Mouse (Mus musculus) embryonic fibroblast, embryonic 13.5 days (primary cell): ENCODE data around the gene Hspa1l. TPM values are rescaled to one million over a fixed set of nuclear protein-coding genes. Genes with fewer than 3 reads are reported as not detected.
"Not testable (repeated sequence)": the region's sequence is repeated elsewhere in the genome, so short reads cannot be mapped to it uniquely, and the experiment has no call there.

Source experiments
- H3K27ac ChIP-seq: 2 replicates; pipeline ENCODE4 v1.5.1; 2012; ENCODE audit warnings: low read length, control low read depth, inconsistent platforms; ENCODE audit not compliant: insufficient read depth
- H3K4me1 ChIP-seq: 2 replicates; pipeline ENCODE4 v1.6.1; 2011; ENCODE audit warnings: low read length; ENCODE audit not compliant: control insufficient read depth, insufficient read depth
- H3K4me3 ChIP-seq: 2 replicates; pipeline ENCODE4 v1.5.1; 2011; ENCODE audit warnings: mild to moderate bottlenecking, control low read depth, low read length; ENCODE audit not compliant: insufficient read depth
- CTCF ChIP-seq: IDR thresholded peaks from 2 replicates; pipeline ENCODE4 v1.5.1; 2011; ENCODE audit warnings: mild to moderate bottlenecking, control low read depth, low read length, moderate library complexity, borderline replicate concordance; ENCODE audit not compliant: insufficient read depth
- POLR2A ChIP-seq: IDR thresholded peaks from 2 replicates; pipeline ENCODE4 v1.6.1; 2011; ENCODE audit warnings: low read depth, mild to moderate bottlenecking, control low read depth, low read length, moderate library complexity
- polyA plus RNA-seq: library from polyadenylated mRNA; stranded (reverse); fragments of >200 nt; gene quantifications from 2 replicates; pipeline ENCODE4 v1.2.4, GENCODE M21; 2011; ENCODE audit warnings: low read depth; ENCODE audit not compliant: missing spikeins, insufficient read length

The Hspa1l gene
- polyA plus RNA-seq, 1 experiment, result not detected

- TF ChIP-seq POLR2A (no peak), CTCF (no peak)
- H3K4me1 ChIP-seq, result no peaks in the 10 kb centered on the region
- H3K27ac ChIP-seq, result no peak overlapping the region
- H3K4me3 ChIP-seq, result no peak overlapping the region
These were observed 3.3 kb downstream of the Hspa1l start for GRCm38 (mm10) chr17:34975581-34976492.

- Histone ChIP-seq H3K4me3 (no peak overlapping the region), H3K4me1 (no peaks in the 10 kb centered on the region), H3K27ac (no peak overlapping the region)
- TF ChIP-seq CTCF, result no peak
- TF ChIP-seq POLR2A, result no peak
These were observed 4.5 kb downstream of the Hspa1l start for GRCm38 (mm10) chr17:34977000-34977399.

DNA sequence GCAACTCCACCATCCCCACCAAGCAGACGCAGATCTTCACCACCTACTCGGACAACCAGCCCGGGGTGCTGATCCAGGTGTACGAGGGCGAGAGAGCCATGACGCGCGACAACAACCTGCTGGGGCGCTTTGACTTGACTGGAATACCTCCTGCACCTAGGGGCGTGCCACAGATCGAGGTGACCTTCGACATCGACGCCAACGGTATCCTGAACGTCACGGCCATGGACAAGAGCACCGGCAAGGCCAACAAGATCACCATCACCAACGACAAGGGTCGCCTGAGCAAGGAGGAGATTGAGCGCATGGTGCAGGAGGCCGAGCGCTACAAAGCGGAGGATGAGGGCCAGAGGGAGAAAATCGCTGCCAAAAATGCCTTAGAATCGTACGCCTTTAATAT is 5.7 kb downstream of the Hspa1l start:
- TF ChIP-seq CTCF, result no peak
- no peak for TF ChIP-seq POLR2A
- Histone ChIP-seq H3K4me3 (no peak overlapping the region), H3K4me1 (no peaks in the 10 kb centered on the region), H3K27ac (no peak overlapping the region)

- TF ChIP-seq POLR2A (no peak), CTCF (no peak)
- Histone ChIP-seq H3K4me1 (no peaks in the 10 kb centered on the region), H3K4me3 (no peak overlapping the region), H3K27ac (no peak overlapping the region)
These were observed 7.1 kb downstream of the Hspa1l start for GRCm38 (mm10) chr17:34979631-34980030.

DNA sequence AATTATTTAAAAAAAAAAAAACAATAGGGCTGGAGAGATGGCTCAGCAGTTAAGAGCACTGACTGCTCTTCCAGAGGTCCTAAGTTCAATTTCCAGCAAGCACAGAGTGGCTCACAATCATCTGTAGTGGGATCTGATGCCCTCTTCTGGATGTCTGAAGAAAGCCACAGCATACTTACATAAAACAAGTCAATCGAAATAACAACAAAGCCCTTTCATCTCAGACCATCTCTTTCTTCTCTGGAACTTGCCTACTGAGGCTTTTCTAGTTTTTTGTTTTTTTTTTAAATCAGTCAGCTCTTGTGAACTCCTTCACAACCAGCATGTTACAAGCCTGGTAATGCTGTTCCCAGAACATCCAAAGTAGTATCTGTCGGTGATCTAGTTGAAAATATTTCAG is 8.2 kb downstream of the Hspa1l start:
- Histone ChIP-seq H3K4me3 (peak overlapping the region; percentile 37), H3K27ac (0 out of 2 replicates have a peak overlapping the region, but pooled peaks have one; percentile 1), H3K4me1 (no peaks in the 10 kb centered on the region)
- TF ChIP-seq POLR2A, result no peak
- TF ChIP-seq CTCF, result no peak

DNA sequence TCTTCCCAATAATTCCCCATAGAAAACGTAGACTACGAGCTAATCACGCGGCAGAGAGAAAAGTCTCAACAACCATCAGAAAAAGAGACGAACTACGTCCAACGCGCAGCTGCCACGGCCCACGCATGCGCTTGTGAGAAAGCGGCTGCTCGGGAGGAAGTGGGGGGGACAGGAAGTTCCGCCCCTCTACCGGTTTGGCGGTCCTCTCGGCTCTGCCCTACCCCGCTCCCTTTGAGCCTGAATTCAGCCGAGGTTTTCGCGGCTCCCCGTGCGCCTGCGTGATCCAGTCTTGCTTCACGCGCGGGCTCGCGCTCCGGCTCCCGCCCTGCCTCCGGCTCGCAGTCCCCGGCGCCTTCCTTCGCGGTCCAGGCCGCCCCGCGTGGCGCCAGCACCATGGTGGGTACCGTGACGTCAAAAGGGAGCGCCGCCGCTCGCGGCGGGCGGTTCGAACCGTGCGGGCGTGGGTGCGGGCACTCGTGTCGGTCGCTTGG is 9.2 kb downstream of the Hspa1l start, which contains the start of gene Lsm2:
Gene Lsm2 (plus strand): TSS at position 173 of the 491 bp plus-strand sequence.
- TF ChIP-seq CTCF (no peak), POLR2A (peak; percentile 91)
- Histone ChIP-seq H3K27ac (peak within 1 kb of the TSS; percentile 98), H3K4me3 (peak within 1 kb of the TSS; percentile 92), H3K4me1 (no peaks in the 10 kb centered on the region)

DNA sequence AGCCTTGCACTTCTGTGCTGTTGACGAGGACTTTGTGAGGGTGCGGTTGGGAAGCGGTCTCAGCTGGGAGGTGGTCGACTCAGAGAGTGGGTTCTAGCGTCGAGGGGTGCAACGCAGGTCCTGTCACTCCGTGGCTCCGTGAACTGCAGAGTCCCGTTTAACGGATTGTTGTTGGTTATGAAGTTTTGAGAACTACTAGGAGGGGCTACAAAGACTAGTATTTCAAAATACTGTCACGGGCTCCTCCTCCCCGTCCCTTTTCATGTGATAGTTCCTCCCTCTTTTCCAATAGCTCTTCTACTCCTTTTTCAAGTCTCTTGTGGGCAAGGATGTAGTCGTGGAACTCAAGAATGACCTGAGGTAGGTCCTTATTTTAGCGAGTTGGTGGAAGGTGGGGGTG is 9.8 kb downstream of the Hspa1l start:
- peak overlapping the region; percentile 92 for H3K4me3 ChIP-seq
- TF ChIP-seq CTCF (no peak), POLR2A (no peak)
- H3K4me1 ChIP-seq, result no peaks in the 10 kb centered on the region
- H3K27ac ChIP-seq, result peak overlapping the region; percentile 98

GRCm38 (mm10) chr17:34984218-34984617 is 11.7 kb downstream of the Hspa1l start:
- Histone ChIP-seq H3K4me1 (no peaks in the 10 kb centered on the region), H3K4me3 (no peak overlapping the region), H3K27ac (no peak overlapping the region)
- TF ChIP-seq CTCF, result no peak
- no peak for TF ChIP-seq POLR2A

DNA sequence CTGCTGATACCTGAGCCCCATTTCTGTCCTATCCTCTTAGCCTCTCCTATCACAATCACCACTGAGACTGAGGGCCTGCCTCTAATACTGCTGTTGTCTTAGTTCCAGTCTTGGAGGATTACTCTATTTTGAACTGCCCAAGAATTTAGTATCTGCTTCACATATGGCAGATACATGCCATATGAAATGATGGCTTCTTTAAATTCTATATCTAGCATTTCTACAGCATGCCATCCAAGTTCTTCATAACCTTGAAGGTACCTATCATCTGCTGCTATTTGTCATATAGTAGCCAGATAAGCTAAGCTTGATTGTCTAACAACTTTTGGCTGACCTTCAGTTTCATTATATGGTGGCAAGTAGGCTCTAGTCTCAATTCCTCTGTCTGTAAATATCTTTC is 22.2 kb downstream of the Hspa1l start:
- TF ChIP-seq CTCF, result no peak
- TF ChIP-seq POLR2A, result no peak
- no peak overlapping the region for H3K27ac ChIP-seq

DNA sequence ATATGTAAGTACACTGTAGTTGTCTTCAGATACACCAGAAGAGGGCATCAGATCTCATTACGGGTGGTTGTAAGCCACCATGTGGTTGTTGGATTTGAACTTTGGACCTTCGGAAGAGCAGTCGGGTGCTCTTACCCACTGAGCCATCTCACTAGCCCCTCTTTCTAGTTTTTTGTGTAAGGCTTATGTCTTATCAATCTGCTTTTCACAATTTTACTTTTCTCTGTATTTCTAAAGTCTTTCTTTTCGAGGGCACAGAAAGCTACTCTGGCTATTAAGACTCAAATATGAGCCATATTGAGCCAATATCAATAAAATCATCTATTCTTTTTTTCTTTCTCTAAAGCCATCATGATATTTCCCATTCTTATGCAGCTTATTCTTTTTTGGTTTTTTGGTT is 22.7 kb downstream of the Hspa1l start:
- H3K4me3 ChIP-seq, H3K4me1 ChIP-seq, H3K27ac ChIP-seq: not testable (repeated sequence)

More for the DNA sequence above, 22.2 kb downstream of the Hspa1l start:
- no peak overlapping the region for H3K4me3 ChIP-seq
- H3K4me1 ChIP-seq, result peaks cover 6% of the 10 kb centered on the region; the same call in 1 of the 2 replicates

- not testable (repeated sequence) for H3K4me1 ChIP-seq, H3K4me3 ChIP-seq, H3K27ac ChIP-seq
These were observed 23.4 kb downstream of the Hspa1l start for GRCm38 (mm10) chr17:34995927-34996326.
